Mouse (Mus musculus): ENCODE data around the gene Ppfia1.

The Ppfia1 gene

DNA sequence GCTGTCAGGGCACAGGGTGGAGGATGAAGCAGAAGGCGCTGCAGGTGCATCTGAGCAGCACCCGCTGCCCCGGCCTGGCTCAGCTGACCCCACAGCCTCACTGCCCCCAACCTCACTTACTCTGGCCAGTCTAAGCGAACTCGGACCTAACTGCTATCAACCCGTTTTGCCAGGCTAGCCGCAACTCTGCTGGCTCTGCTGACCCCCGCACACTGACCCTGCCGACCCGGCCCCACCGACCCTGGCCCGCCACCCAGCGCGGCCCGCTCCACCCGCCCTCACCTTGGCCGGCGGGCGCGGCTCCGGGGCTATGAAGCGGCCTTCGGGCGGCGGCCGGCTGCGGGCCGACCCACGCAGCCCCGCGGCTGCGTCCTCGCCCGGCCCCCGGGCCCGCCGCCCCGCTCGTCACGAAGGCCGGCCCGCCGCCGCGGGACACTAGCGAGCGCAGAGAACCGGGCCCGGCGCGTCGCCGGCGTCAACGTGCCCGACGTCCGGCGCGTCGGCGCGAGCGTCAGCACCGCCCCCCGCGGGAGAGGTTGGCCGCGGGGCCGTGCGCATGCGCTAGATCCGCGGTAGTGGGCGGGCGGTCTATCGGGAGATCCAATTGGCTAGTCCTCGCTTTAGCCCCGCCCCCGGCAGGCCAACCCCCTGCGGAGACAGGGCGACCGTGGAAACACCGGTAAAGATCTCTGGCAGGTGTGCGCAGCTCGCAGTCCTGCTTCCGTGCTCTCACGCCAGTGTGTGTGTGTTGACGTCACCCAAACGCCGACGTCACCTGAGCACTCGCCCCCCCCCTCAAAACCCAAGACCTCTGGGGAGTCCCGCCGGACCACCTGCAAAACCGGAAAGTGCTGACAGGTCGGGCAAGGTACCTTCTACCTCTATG, at the start of gene Ppfia1:
Ppfia1 (minus strand) TSS at position 493 of the 886 bp plus-strand sequence.
- peak; percentile 98 for DNase-seq (ENCODE audit: low read depth, low spot score)

DNA sequence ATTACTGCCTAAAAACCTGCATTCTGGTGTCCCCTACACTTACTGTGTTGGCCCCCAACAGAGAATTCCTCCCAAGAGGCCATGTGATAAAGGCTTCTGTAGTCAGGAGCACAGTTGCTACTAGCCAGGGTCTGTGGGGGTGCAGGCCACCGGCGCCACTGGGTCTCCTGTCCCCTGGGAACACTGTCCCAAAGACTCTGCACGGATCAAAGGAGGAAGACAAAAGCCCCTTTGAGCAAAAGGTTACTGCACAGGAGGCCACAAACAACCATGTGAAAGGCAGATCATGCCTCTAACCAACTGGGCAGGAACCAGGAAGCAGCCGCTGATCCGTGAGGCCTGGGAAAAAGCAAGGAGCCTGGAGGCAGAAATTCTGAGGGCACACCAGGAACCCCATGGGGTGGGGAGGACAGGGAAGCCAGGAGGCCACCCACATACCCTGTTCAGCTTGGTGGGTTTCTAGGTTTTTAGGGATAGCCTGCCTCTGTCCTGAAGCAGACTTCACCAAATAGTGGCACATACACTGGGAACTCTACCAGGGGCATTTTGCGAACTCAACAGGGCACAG, 46.9 kb upstream of the Ppfia1 start:
- no peak for DNase-seq (ENCODE audit: low read depth, low spot score)

DNA sequence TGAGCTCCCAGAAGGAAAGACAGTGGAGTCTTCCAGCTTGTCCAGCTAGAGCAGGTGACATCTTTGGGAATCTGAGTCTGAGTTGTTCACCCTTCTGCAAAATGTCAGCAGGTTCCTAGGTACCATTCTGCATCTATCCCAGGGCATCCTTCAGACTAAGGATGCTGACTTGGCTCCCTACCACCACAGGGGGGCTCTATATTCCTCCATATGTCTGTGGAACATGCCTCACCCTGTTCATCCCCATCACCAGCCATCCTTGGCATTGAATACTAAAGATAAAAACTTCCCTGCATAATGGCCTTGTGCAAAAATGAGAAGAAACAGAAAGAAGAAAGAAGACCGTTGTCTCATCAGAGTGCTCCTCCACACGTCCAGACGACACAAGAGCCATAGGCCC, 36.0 kb upstream of the Ppfia1 start:
- no peak for DNase-seq (ENCODE audit: low read depth, low spot score)

DNA sequence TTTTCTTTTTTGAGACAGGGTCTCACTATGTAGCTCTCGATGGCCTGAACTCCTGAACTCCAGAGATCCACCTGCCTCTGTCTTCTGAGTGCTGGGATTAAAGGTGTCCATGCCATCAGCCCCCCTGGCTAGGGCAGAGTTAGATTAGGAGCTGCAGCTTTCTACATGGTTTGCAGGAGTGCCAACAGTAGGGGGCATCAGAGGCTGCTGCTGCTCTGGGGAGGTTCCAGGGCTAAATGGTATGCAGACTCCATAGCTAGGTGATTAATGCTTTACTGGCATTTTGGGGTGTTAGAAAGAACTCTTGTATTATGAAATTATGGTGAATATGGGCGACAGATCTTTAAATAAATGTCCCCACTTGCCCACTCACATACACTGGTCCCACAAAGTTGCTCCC, 33.8 kb upstream of the Ppfia1 start:
- DNase-seq (ENCODE audit: low read depth, low spot score): no peak

DNA sequence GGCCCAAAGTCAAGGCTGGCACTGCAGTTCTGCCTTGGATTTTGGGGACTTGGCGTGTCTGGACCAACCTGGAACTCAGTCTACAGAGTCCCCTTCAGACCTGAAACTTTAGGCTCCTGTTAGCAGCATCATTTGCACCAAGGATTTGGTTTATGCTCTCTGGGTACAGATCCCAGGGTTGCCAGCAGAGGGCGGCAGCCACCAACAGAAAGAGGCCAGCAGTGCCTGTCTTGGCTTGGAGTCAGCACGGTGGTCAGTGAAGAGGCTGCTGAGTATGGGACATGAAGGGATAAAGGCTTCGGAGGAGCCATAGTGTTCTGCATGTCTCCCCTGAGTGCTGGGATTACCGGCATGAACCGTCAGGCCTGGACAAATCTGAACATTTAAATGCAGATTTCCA, 32.1 kb upstream of the Ppfia1 start:
- DNase-seq (ENCODE audit: low read depth, low spot score): peak; percentile 30

DNA sequence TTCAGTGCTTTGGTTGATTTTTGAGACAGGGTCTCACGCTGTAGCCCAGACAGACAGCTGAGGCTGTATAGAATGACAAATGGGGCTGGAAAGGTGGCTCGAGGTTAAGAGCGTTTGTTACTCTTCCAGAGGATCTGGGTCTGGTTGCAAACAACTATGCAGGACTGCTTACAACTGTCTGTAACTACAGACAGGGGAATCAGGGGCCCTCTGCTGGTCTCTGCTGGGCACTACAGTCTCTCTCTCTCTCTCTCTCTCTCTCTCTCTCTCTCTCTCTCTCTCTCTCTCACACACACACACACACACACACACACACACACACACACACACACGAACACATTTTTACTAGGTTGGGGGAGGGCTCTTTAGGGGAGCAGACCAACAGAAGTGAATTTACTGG, 30.1 kb upstream of the Ppfia1 start:
- peak; percentile 83 for DNase-seq (ENCODE audit: low read depth, low spot score)

DNA sequence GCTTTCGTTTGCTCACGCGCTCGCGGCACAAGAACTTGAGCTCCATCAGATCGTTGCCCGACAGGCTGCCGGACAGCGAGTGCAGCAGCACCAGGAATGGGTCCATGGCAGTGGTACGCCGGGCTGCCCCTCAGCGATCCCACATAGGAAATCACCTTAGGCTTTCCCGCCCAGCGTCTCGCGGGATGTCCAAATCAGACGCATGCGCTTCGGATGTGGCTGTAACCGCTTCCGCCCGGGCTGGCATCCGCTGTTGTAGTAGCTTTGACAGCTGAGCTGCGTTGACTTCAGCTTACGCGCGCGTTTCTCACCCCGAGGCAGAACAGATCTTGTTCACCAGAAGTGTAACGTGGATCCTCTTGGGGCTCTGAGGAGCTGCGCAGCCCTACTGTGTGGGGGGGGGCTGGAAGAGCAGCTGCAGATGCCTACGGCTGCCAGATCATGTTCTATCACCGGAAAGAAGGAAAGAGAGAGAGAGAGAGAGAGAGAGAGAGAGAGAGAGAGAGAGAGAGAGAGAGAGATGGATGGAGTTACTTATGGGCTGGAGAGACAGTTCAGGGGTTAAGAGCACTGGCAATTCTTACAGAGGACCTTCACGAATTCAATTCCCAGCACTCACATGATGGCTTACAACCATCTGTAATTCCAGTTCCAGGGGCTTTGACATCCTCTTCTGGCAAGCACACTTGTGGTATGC, 28.9 kb upstream of the Ppfia1 start, which contains the start of gene Fadd:
Fadd (minus strand) TSS at position 180 of the 697 bp plus-strand sequence.
- DNase-seq (ENCODE audit: low read depth, low spot score): peak; percentile 96

DNA sequence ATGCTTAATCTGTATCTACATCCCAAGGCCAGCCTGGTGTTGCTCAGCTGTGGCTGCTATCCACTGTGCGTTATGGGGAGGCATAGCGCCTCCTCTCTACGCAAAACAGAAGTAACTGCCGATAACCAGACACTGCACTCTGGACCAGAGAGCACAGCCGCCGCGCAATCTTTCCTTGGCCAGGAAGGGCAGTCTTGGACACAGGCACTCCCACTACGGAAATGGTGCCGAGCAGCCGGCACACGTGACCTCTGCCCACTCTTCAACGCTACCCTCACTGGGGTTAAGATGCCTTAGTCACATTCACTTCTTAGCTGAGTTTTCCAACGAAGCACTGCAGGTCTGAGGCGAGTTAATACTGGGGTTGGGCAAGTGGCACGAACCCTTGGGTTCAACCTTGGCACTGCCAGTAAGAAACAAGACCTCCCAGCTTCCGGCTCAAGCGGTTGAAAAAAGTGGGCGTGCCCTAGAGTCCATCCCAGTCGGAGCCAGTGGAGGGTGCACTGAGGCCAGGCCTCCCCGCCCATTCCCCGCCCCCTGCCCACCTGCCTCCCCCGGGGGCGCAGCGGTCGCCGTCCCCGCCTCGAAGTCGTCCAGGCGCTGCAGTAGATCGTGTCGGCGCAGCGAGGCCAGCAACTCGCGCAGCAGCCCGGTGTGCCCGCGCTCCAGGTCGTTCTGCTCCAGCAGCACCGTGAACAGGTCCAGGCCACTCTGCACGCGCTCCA, 28.2 kb upstream of the Ppfia1 start:
- peak; percentile 90 for DNase-seq (ENCODE audit: low read depth, low spot score)

DNA sequence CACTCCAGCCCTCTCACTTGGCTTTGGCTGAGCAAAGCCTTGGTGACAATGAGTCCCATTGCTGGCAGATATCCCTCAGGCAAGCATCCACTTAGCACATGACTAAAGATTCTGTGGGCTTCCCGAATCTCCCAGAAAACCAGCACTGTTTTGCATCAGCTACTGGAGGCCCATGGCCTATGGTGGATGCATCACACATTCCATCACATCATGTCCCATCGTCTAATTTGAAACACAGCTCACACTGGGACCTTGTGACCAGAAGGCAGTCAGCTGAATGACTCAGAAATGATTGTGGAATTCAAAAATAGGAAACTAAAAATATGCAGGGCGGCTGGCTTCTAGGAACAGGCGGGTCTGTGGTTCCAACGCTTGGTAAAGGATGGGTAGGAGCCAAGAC, 24.3 kb upstream of the Ppfia1 start:
- no peak for DNase-seq (ENCODE audit: low read depth, low spot score)

DNA sequence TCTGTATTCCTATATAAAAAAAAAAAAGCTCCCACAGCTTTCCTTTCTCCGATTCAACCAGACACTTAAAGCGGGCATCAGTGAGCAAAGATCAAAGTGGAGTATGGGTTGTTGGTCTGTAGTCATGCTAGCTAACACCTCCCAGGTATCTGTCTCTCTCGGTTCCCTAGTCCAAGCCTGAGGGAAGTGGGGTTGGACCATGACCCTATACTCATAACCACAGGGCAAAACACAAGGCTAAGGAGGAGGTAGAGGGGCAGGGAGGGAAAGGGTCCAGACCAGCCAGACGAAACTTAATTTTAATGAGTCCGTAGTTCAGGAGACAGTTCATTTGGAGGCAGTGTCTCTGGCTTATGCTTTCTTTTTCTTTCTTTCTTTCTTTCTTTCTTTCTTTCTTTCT, 18.7 kb upstream of the Ppfia1 start:
- no peak for DNase-seq (ENCODE audit: low read depth, low spot score)

DNA sequence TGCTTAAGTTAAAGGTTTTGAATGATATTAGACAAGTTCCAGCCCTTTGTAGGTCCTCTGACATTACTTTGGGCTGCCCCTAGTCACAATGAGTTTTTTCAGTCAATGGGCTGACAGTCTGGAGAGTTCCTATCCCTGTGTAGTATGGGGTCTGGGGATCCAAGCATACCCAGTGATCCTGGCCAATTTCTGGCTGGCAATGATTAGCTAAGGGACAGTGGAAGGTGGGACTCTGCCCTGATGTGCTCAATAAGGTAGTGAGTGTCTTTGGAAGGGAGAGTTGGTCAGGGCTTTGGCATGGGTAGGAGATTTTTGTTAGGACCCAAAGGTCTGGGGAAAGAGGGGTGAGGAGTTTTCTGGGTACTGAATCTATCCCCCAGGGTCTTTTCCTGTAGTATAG, 18.1 kb upstream of the Ppfia1 start:
- no peak for DNase-seq (ENCODE audit: low read depth, low spot score)

DNA sequence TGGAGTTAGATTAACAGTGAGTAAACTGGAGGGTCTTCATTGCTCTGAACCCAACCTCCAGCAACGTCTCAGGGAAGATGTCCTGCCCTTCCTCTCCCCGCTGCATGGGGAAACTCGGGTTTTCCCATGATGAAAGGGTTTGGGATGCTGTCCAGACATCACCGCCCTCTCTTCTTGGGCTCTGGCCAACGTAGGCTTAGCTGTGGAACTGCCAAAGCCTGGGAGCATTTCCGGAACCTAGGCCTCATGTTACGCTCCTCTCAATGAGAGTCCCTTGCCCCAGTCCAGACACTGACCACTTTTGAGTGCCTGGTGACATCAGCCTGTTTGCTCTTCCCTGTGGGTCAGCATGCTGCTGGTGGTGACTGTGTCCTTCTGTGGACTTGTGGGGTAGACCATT, 15.9 kb upstream of the Ppfia1 start:
- no peak for DNase-seq (ENCODE audit: low read depth, low spot score)

DNA sequence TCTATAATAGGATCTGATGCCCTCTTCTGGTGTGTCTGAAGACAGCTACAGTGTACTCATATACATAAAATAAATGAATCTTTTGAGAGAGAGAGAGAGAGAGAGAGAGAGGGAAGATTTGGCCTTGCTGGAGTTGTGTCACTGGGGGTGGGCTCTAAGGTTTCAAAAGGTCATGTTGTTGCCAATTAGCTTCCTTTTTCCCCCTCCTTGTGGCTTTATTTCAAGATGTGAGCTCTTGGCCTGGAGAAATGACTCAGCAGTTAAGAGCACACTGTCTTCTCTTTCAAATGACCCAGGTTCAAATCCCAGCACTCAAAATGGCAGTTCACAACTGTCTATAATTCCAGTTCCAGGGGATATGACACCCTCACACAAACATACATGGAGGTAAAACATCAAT, 14.6 kb upstream of the Ppfia1 start:
- no peak for DNase-seq (ENCODE audit: low read depth, low spot score)

DNA sequence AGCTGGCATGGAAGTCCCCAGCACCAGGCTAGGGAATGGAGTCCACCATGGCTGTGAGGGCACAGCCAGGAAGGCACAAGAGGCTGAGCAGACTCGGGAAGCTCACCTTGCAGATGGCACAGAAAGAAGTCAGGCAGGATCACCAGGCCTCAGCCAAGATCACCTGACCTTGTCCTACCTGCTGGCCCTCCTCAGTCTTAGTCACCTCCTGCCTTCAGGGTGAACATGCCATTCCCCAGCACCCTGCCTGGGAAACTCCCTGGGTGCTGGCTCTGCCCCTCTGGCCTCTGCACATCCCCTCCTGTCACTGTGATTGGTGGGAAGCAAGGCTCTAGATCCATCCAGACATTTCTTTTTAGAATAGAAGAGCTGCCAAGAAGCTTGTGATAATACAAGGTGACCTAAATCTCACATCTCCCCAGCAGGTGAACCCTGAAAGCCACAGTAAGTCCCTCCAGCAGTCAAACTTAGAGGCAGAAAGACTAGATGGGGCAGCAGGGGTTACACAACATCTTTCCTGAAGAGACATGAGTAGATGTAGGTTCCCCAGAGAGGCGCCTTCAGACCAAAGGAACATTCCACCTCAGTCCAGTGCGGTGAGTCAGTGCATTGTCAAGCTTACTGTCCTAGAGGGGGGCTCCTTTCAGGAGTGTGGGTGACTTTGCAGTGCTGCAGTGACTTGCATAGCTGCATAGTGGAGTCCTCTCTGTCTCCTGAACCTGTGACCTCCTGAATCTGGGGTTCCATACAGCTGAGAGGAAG, 13.6 kb upstream of the Ppfia1 start:
- no peak for DNase-seq (ENCODE audit: low read depth, low spot score)

DNA sequence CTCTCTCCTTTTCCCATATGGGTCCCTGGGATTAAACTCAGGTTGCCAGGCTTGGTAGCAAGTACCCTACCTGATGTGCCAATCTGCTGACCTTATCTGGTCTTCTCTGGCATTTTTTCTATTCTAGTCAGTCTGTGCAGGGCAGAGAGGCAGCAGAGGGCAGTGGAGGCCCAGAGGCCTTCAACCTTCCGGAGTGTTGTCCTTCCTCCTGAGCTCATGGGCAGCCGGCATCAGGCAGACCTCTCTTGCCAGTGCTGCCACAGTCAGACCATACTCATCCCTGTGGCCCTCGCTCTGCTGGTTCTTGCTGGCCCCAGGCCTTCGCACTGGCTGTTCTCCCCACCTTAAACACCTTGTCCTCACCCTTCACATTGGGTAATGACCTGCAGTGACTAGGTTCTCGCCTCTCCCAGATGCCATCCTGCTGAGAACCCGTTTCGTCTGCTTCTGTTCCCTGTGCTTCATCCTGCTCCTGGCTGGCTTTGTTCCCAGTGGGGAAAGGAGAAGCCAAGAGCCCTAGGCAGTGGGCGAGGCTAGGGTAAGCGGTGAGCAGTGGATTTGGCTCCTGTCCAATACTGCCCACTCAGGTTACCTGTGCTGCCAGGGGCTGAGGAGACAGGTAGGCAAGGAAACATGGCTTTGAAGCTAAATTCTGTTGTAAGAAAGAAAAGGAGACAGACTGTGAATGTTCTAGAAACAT, 10.1 kb upstream of the Ppfia1 start:
- DNase-seq (ENCODE audit: low read depth, low spot score): no peak

DNA sequence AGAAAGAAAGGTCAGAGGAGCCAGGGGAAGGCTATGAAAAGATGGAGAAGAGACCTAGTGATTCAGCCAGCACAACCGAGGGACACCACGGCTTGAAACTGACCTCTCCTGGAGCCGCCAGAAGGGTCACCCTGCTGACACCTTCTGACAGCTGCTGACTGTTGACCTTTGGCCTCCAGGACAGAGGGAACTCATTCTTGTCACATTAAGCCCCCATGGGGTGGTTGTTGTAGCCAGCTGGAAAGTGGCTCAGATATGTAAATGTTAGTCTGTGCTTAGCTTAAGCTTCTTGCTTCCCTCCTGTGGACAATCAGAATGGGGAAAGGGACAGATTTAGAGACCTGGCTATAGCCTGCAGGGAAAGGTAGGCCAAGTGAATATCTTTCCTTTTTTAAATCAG, 8.5 kb upstream of the Ppfia1 start:
- DNase-seq (ENCODE audit: low read depth, low spot score): no peak

DNA sequence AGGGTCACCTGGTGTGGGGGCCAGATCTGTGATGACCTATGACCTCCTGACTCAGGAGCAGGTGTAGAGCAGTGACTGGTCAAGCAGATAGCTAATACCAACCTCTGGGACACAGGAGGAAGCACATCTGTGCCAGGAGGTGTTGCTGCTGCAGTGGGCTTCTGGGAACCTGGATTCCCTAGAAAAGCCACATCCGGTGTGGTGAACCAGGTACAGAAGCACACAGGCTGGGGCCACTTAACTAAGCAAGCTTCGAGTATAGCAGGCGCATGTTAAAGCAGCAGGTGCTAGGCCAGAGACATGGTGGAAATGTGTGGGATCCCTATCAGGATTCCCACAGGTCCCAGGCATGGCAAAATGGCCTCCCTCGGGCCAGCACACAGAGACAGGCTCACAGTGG, 7.1 kb upstream of the Ppfia1 start:
- peak; percentile 66 for DNase-seq (ENCODE audit: low read depth, low spot score)

DNA sequence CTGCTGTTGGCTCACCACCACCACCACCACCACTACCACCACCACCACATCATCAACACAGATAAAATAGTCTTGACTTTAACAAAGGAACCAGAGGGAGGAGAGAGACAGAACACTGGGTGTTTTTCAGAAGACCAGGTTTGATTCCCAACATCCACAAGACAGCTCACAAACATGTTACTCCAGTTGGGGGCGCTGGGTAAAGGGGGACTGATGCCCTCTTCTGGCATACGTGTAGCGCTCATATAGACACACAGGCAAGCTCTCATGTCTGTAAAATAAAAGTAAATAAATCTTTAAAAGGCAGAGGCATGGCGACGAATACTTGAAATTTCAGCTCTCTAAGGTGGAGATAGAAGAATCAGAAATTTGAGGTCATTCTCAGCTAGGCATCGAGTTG, 5.0 kb upstream of the Ppfia1 start:
- no peak for DNase-seq (ENCODE audit: low read depth, low spot score)

DNA sequence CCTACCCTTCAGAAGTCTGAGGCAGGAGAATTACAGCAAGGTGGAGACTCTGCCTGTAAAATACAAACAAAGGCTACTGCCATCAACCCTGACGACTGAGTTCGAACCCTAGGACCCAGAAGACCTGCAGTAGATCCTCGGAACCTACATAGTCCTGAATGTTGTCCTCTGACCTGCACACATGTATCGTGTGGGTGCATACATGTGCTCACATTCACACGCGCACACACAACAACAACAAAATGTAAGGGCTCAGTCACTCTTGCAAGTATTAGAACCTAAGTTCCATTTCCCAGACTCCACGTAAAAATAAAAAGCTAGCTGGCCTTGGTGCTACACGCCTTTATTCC, 569 bp upstream of the Ppfia1 start:
- no peak for DNase-seq (ENCODE audit: low read depth, low spot score)

DNA sequence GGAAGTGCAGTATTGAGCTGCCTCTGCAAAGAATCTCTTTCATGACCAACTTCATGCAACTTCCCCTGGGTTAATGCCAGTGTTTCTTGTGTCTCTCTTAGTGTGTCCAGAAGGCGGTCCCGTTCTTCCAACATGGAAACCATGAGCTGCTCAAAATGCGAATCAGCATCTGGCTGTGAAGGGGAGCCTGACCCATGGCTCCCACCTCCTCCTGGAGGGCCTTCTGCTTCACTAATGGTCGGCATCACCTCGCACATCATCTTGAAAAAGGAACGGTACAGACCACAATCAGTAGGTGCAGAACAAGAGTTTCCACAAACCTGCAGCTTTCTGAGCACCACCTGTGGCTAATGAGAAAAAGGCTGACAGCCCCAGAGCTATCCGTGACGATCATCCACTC, 1.3 kb downstream of the Ppfia1 start:
- no peak for DNase-seq (ENCODE audit: low read depth, low spot score)

DNA sequence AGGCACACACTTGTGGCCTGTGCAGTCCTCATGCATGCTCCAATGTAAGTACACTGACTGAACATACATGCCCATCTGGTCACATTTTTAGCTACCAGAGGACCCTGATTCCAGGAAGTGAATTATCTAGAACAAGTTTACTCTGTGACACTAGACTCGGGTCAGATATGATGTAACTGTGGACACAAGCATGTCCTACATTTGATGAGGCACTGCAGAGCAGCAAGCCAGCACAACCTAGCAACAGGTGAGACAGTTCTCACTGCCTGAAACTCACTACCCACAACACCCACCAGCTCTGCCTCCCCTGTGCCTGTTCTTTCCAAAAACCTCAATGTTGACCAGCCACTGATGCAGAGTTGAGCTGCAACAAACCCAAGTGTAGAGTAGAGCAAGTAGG, 2.7 kb downstream of the Ppfia1 start:
- DNase-seq (ENCODE audit: low read depth, low spot score): no peak

Data from CD4-positive helper T cell, adult 2 months (primary cell).